Mouse (Mus musculus): Measurements from ENCODE around the gene Slc24a5. TPM values are rescaled to one million over a fixed set of nuclear protein-coding genes. Genes with fewer than 3 reads are reported as not detected.

Gene Slc24a5
- polyA plus RNA-seq (2012; rRNA removed) = 2.4 and 2.5 TPM in 2 replicates

GRCm38 (mm10) chr2:125067894-125068293, at the start of gene Slc24a5:
Slc24a5 (plus strand) TSS chr2:125068124.

GRCm38 (mm10) chr2:125123477-125123852, 55.5 kb downstream of the Slc24a5 start, which contains the start of gene Myef2:
Myef2 (minus strand) TSS chr2:125123661.

GRCm38 (mm10) chr2:125135903-125136811, 68.2 kb downstream of the Slc24a5 start, which contains the start of gene Ctxn2:
Ctxn2 (plus strand) TSS chr2:125136692.

Other genes with a start within 250 kb of the Slc24a5 start
- gene Myef2, start 55.5 kb downstream of the Slc24a5 start, polyA plus RNA-seq (2012; rRNA removed) = 158 and 166 TPM in 2 replicates
- gene Ctxn2, start 68.6 kb downstream of the Slc24a5 start, polyA plus RNA-seq (2012; rRNA removed) = 11.0 and 13.6 TPM in 2 replicates
- 0.05 and 0.07 TPM in 2 replicates for gene Slc12a1, start 84.4 kb downstream of the Slc24a5 start, polyA plus RNA-seq (2012; rRNA removed)
- 56.3 and 62.8 TPM in 2 replicates for gene Dut, start 179.1 kb downstream of the Slc24a5 start, polyA plus RNA-seq (2012; rRNA removed)